Mouse (Mus musculus) hindbrain, embryonic 12.5 days (tissue): Measurements from ENCODE around the gene Ceacam9. TPM values are rescaled to one million over a fixed set of nuclear protein-coding genes. Genes with fewer than 3 reads are reported as not detected.

ENCODE experiments used
- ATAC-seq: fragments of 200-750 bp; cut with Nextera tagmentation; 2 replicates; pipeline ENCODE4 v1.8.0; 2017; ENCODE audit warnings: moderate TSS enrichment; ENCODE audit not compliant: low FRiP score
- H3K27ac ChIP-seq: fragments of 300-500 bp; sonication (generic); 2 replicates; pipeline ENCODE4 v1.5.1; 2016; ENCODE audit warnings: mild to moderate bottlenecking
- H3K27me3 ChIP-seq: fragments of 300-500 bp; sonication (generic); 2 replicates; pipeline ENCODE4 v1.6.1; 2016; ENCODE audit warnings: mild to moderate bottlenecking
- H3K36me3 ChIP-seq: fragments of 300-500 bp; sonication (generic); 2 replicates; pipeline ENCODE4 v1.6.1; 2016; ENCODE audit warnings: mild to moderate bottlenecking
- H3K4me1 ChIP-seq: fragments of 300-500 bp; sonication (generic); 2 replicates; pipeline ENCODE4 v1.6.1; 2016
- H3K4me2 ChIP-seq: fragments of 300-500 bp; sonication (generic); replicated peaks from 2 replicates; pipeline ENCODE4 v1.6.1; 2016; ENCODE audit warnings: mild to moderate bottlenecking
- H3K4me3 ChIP-seq: fragments of 300-500 bp; sonication (generic); 2 replicates; pipeline ENCODE4 v1.5.1; 2016; ENCODE audit warnings: mild to moderate bottlenecking
- H3K9ac ChIP-seq: fragments of 300-500 bp; sonication (generic); 2 replicates; pipeline ENCODE4 v1.6.1; 2016; ENCODE audit warnings: mild to moderate bottlenecking, moderate library complexity
- H3K9me3 ChIP-seq: fragments of 300-500 bp; sonication (generic); replicated peaks from 2 replicates; pipeline ENCODE4 v1.6.1; 2016; ENCODE audit warnings: mild to moderate bottlenecking
- WGBS: fragments of 180-500 bp; shearing (Covaris S2); methylation state at CpG from one replicate; pipeline ENCODE4 v1.1.7; 2016; 5-methylcytosine and 5-hydroxymethylcytosine counted together
- polyA plus RNA-seq: library from polyadenylated mRNA; unstranded; fragments of >200 nt; fragmentation: Nextera tagmentation; extraction: Ambion mirVana; gene quantifications from 2 replicates; pipeline ENCODE4 v1.2.1, GENCODE M21; 2016

Ceacam9 gene
- polyA plus RNA-seq, 1 experiment from 2014 or later, result not detected

GRCm38 (mm10) chr7:16752016-16752415, 30.3 kb downstream of the Ceacam9 start:
- Histone ChIP-seq H3K4me1 (no peaks in the 10 kb centered on the region), H3K9ac (no peak overlapping the region), H3K27ac (no peak overlapping the region), H3K27me3 (no peaks in the 10 kb centered on the region), H3K4me2 (no peak overlapping the region), H3K4me3 (no peak overlapping the region), H3K9me3 (no peaks in the 10 kb centered on the region), H3K36me3 (peaks cover 30% of the 10 kb centered on the region)
- WGBS, result 90% methylated on average over 12 of the region's 12 CpGs
- no peak for ATAC-seq

GRCm38 (mm10) chr7:16755362-16756017, 33.8 kb downstream of the Ceacam9 start:
- no peaks in the 10 kb centered on the region for H3K27me3 ChIP-seq
- ATAC-seq, result no peak
- no peaks in the 10 kb centered on the region for H3K9me3 ChIP-seq
- 72% methylated on average over 17 of the region's 17 CpGs for WGBS
- no peaks in the 10 kb centered on the region for H3K36me3 ChIP-seq
- H3K27ac ChIP-seq, result no peak overlapping the region
- no peak overlapping the region for H3K4me2 ChIP-seq
- peaks cover 3% of the 10 kb centered on the region; the same call in 1 of the 2 replicates for H3K4me1 ChIP-seq
- H3K9ac ChIP-seq, result no peak overlapping the region
- no peak overlapping the region for H3K4me3 ChIP-seq

- H3K27ac ChIP-seq, result no peak overlapping the region
- no peak overlapping the region for H3K9ac ChIP-seq
- 70% methylated on average over 10 of the region's 11 CpGs for WGBS
- H3K9me3 ChIP-seq, result no peaks in the 10 kb centered on the region
- no peak overlapping the region for H3K4me2 ChIP-seq
- ATAC-seq, result peak; percentile 52; the same call in 1 of the 2 replicates
- H3K36me3 ChIP-seq, result no peaks in the 10 kb centered on the region
- no peak overlapping the region for H3K4me3 ChIP-seq
- H3K27me3 ChIP-seq, result no peaks in the 10 kb centered on the region
- peaks cover 3% of the 10 kb centered on the region; the same call in 1 of the 2 replicates for H3K4me1 ChIP-seq
Measured at GRCm38 (mm10) chr7:16758872-16759574, 37.3 kb downstream of the Ceacam9 start.

DNA sequence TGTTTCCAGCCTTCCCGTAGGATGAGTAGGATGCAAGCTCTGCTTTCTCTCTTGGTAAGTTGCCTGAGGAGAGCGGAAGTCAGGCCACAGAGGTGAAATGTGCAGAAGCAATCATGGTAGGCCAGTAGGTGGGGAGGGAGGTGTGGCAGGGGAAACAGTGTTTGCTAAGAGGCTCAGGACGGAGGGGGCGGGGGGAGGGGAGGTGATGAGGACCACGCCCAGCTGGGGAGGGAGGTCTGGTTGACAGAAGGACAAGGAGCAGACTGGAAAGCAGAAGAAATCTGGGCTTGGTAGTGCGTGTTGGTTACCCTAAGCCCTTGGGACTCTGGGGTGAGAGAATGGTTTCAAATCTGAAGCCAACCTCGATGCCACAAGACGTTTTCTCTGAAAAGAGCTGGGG, 38.6 kb downstream of the Ceacam9 start:
- Histone ChIP-seq H3K27me3 (no peaks in the 10 kb centered on the region), H3K4me3 (no peak overlapping the region), H3K9ac (no peak overlapping the region), H3K9me3 (no peaks in the 10 kb centered on the region), H3K36me3 (no peaks in the 10 kb centered on the region), H3K27ac (no peak overlapping the region), H3K4me2 (no peak overlapping the region), H3K4me1 (peaks cover 3% of the 10 kb centered on the region; the same call in 1 of the 2 replicates)
- 25% methylated on average over 8 of the region's 8 CpGs for WGBS
- no peak for ATAC-seq

DNA sequence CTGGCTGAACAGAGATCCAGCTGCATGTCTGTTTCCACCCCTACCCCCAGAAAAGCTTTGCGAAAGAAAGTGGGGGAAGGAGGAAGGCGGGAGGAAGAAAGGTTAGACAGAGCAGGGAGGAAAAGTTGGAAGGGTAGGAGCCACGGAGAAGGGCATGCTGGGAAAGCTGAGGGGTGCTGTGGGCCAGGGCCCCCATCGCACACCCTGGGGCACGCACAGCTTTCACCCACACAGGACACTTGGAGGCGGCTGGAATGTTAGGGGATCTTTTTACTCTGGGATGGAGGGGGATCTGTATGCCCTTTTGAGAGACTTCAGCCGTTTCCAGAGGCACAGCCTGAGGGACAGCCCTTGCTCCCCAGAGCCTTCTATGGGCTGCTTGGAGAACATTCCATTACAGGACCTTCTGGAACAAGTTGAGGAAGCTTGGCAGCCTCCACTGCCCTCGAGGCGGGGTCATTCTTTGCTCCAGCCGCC, 39.3 kb downstream of the Ceacam9 start:
- Histone ChIP-seq H3K27ac (no peak overlapping the region), H3K9me3 (no peaks in the 10 kb centered on the region), H3K4me1 (peaks cover 3% of the 10 kb centered on the region; the same call in 1 of the 2 replicates), H3K4me3 (no peak overlapping the region), H3K4me2 (no peak overlapping the region), H3K9ac (no peak overlapping the region), H3K27me3 (no peaks in the 10 kb centered on the region), H3K36me3 (no peaks in the 10 kb centered on the region)
- ATAC-seq, result no peak
- WGBS, result 45% methylated on average over 9 of the region's 10 CpGs

DNA sequence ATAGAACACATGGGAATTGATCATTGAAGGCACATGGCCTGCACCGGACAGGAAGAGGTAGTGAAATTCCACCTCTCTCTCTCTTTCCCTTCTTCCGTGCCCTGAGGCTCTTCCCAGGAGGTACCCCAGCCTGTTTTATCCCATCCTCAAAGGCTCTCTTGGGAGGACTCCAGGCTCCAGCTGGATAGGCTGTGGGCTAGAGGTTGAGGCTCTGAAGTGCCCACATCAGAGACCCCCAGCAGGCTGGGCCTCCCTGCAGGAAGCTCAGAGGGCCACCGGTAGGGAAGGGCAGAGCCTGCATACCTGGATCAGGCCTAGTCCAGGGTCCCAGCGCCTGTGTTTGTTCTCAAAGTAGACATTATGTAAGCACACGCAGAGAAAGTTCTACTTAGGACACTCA, 39.9 kb downstream of the Ceacam9 start:
- WGBS, result 43% methylated on average over 5 of the region's 5 CpGs
- H3K27me3 ChIP-seq, result no peaks in the 10 kb centered on the region

DNA sequence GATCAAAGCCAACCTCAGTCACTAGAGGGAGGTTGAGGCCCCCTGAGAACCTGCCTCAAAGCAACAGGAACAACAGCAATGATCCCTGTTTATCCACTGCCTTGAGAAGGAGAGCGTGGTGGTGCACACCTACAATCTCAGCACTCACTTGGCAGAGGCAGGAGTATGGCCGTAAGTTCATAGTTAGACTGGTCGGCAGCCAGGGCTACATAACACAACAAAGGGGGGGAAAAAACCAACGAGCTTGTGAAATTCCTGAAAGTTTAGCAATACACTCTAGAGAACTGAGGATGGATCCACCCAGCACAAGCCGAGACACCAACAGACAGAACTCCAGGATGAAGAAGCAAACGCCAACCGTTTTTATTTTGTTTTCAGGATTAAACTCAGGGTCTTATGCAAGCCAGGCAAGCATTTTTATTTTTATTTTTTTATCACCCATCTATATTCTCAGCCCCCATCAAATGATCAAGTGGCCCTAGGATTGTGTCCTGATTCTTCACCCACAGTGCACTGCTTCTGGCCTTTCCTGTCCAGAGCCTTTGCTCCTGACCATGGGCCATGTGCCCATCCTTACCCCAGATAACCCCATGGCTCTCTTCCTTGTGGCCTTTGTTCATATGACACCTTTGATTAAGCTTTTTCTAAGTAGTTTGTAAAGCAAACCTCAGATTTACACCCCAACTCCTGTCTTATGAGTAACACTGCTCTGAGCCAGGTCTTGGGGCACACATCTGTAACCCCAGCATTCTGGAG, 41.9 kb downstream of the Ceacam9 start:
- no peak overlapping the region for H3K4me2 ChIP-seq
- no peak overlapping the region for H3K4me3 ChIP-seq
- H3K9me3 ChIP-seq, result no peaks in the 10 kb centered on the region
- H3K27me3 ChIP-seq, result no peaks in the 10 kb centered on the region
- 89% methylated on average over 7 of the region's 7 CpGs for WGBS
- H3K9ac ChIP-seq, result no peak overlapping the region
- peaks cover 3% of the 10 kb centered on the region; the same call in 1 of the 2 replicates for H3K4me1 ChIP-seq
- no peak for ATAC-seq
- no peaks in the 10 kb centered on the region for H3K36me3 ChIP-seq
- no peak overlapping the region for H3K27ac ChIP-seq

More for the DNA sequence above, 39.9 kb downstream of the Ceacam9 start:
- Histone ChIP-seq H3K27ac (0 out of 2 replicates have a peak overlapping the region, but pooled peaks have one; percentile 12), H3K4me1 (peaks cover 3% of the 10 kb centered on the region; the same call in 1 of the 2 replicates), H3K9me3 (no peaks in the 10 kb centered on the region), H3K36me3 (no peaks in the 10 kb centered on the region), H3K4me2 (no peak overlapping the region), H3K4me3 (no peak overlapping the region), H3K9ac (no peak overlapping the region)
- no peak for ATAC-seq

- Histone ChIP-seq H3K27me3 (no peaks in the 10 kb centered on the region), H3K9me3 (no peaks in the 10 kb centered on the region), H3K4me3 (no peak overlapping the region), H3K4me2 (no peak overlapping the region), H3K4me1 (no peaks in the 10 kb centered on the region), H3K36me3 (no peaks in the 10 kb centered on the region), H3K27ac (no peak overlapping the region), H3K9ac (no peak overlapping the region)
- WGBS, result 21% methylated on average over 2 of the region's 2 CpGs
- ATAC-seq, result no peak
Measured at GRCm38 (mm10) chr7:16766443-16766842, 44.7 kb downstream of the Ceacam9 start.

Other genes starting within 250 kb of the Ceacam9 start
- gene Npas1, start 244.2 kb upstream of the Ceacam9 start, polyA plus RNA-seq, result 1.2 and 1.7 TPM in 2 replicates
- 40.0 and 43.3 TPM in 2 replicates for gene Arhgap35, start 106.9 kb upstream of the Ceacam9 start, polyA plus RNA-seq
- not detected in 2 replicates for gene Ceacam15, start 46.2 kb upstream of the Ceacam9 start, polyA plus RNA-seq
- gene Ap2s1, start 16.5 kb downstream of the Ceacam9 start, polyA plus RNA-seq, result 262 and 292 TPM in 2 replicates
- gene Slc1a5, start 59.4 kb downstream of the Ceacam9 start, polyA plus RNA-seq, result 20.2 and 20.5 TPM in 2 replicates
- gene Strn4, start 94.0 kb downstream of the Ceacam9 start, polyA plus RNA-seq, result 180 and 183 TPM in 2 replicates
- 38.7 and 39.1 TPM in 2 replicates for gene Fkrp, start 94.8 kb downstream of the Ceacam9 start, polyA plus RNA-seq
- gene Prkd2, start 121.0 kb downstream of the Ceacam9 start, polyA plus RNA-seq, result 8.8 and 9.3 TPM in 2 replicates
- 9.0 and 10.4 TPM in 2 replicates for gene Dact3, start 153.4 kb downstream of the Ceacam9 start, polyA plus RNA-seq
- 12.1 and 13.6 TPM in 2 replicates for gene Gng8, start 169.9 kb downstream of the Ceacam9 start, polyA plus RNA-seq
- 1.6 and 2.1 TPM in 2 replicates for gene Ptgir, start 184.6 kb downstream of the Ceacam9 start, polyA plus RNA-seq
- gene Calm3, start 202.2 kb downstream of the Ceacam9 start, polyA plus RNA-seq, result 185 and 210 TPM in 2 replicates
- gene Pnmal2, start 222.8 kb downstream of the Ceacam9 start, polyA plus RNA-seq, result 55.6 and 60.3 TPM in 2 replicates
- 24.0 and 27.3 TPM in 2 replicates for gene Pnmal1, start 237.8 kb downstream of the Ceacam9 start, polyA plus RNA-seq